Mouse (Mus musculus) testis, adult 2 months (tissue): ENCODE results near the gene Nhlrc1. TPM values are rescaled to one million over a fixed set of nuclear protein-coding genes. Genes with fewer than 3 reads are reported as not detected.

ENCODE experiments used
- H3K27ac ChIP-seq: fragments of 200-500 bp; 2 replicates; pipeline ENCODE4 v1.5.1; 2012; ENCODE audit warnings: low read depth, low read length; ENCODE audit not compliant: control insufficient read depth, insufficient read depth
- H3K27me3 ChIP-seq: fragments of 200-500 bp; 2 replicates; pipeline ENCODE4 v1.6.1; 2012; ENCODE audit warnings: mild to moderate bottlenecking, low read length, moderate library complexity; ENCODE audit not compliant: control insufficient read depth, insufficient read depth
- H3K36me3 ChIP-seq: fragments of 200-500 bp; 2 replicates; pipeline ENCODE4 v1.6.1; 2012; ENCODE audit warnings: mild to moderate bottlenecking, low read length; ENCODE audit not compliant: control insufficient read depth, insufficient read depth
- H3K4me1 ChIP-seq: fragments of 200-500 bp; 2 replicates; pipeline ENCODE4 v1.6.1; 2012; ENCODE audit warnings: low read length; ENCODE audit not compliant: control insufficient read depth, insufficient read depth
- H3K4me3 ChIP-seq: fragments of 200-500 bp; 2 replicates; pipeline ENCODE4 v1.5.1; 2012; ENCODE audit warnings: low read depth, mild to moderate bottlenecking, low read length, moderate library complexity, mixed read lengths; ENCODE audit not compliant: control insufficient read depth
- CTCF ChIP-seq: fragments of 200-500 bp; IDR thresholded peaks from 2 replicates; pipeline ENCODE4 v1.5.1; 2012; ENCODE audit warnings: low read depth, mild to moderate bottlenecking, inconsistent platforms, low read length, moderate library complexity; ENCODE audit not compliant: control insufficient read depth, insufficient read depth, insufficient replicate concordance
- POLR2A ChIP-seq: fragments of 200-500 bp; IDR thresholded peaks from 2 replicates; pipeline ENCODE4 v1.6.1; 2012; ENCODE audit warnings: low read depth, mild to moderate bottlenecking, inconsistent platforms, low read length, moderate library complexity; ENCODE audit not compliant: control insufficient read depth
- polyA plus RNA-seq: library from polyadenylated mRNA; depleted of rRNA; stranded (reverse); fragments of >200 nt; gene quantifications from 2 replicates; pipeline ENCODE4 v1.2.3, GENCODE M21; 2012

The Nhlrc1 gene
- polyA plus RNA-seq, 1 experiment: 0.49 TPM

DNA sequence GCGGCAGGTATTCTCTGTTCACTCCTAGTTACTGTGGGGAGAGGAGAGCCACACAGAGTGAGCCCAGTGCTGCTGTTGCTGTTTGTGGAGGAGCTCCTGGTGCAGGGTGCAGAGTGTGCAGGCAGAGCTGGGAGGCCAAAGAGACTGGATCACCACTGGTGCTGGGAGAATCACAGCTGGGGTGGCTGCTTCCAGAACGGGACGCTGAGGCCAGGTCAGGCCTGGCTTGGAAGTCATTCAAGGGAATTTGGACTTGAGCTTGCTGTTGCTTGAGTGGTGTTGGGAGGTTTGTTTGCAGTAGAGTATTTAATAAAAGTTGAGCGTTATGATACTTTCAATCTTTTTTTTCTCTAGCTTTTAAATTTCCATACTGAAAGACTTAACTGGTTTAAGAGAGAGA lies 33.3 kb upstream of the Nhlrc1 start:
- no peak overlapping the region for H3K4me3 ChIP-seq
- H3K27ac ChIP-seq: no peak overlapping the region
- TF ChIP-seq POLR2A (no peak), CTCF (no peak)
- H3K36me3 ChIP-seq: no peaks in the 10 kb centered on the region
- H3K4me1 ChIP-seq: peaks cover 13% of the 10 kb centered on the region
- no peaks in the 10 kb centered on the region for H3K27me3 ChIP-seq

DNA sequence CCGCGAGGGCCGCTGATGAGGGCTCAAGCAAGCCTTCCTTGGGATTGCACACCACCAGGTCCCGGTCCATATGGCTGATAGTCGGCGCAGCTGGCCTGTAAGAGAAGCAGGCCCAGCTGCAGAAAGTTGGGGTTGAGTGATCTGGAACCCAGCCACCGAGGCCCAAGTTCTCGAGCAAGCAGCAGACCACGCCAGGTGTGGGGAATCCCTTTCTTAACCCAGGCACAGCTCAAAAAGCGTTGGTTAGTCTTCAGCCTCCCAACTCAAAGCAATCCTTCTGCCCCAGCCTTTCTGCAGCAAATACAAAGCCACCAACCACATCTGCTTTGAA lies 29.9 kb upstream of the Nhlrc1 start, which contains the start of gene Tpmt:
Gene Tpmt, minus strand, starts transcription at position 121 of the 331 bp plus-strand sequence.
- peak within 1 kb of the TSS; percentile 91 for H3K4me3 ChIP-seq
- H3K27ac ChIP-seq: no peak within 1 kb of the TSS
- no peaks in the 10 kb centered on the region for H3K36me3 ChIP-seq
- TF ChIP-seq CTCF: no peak
- TF ChIP-seq POLR2A: no peak
- peaks cover 13% of the 10 kb centered on the region for H3K4me1 ChIP-seq
- no peaks in the 10 kb centered on the region for H3K27me3 ChIP-seq

DNA sequence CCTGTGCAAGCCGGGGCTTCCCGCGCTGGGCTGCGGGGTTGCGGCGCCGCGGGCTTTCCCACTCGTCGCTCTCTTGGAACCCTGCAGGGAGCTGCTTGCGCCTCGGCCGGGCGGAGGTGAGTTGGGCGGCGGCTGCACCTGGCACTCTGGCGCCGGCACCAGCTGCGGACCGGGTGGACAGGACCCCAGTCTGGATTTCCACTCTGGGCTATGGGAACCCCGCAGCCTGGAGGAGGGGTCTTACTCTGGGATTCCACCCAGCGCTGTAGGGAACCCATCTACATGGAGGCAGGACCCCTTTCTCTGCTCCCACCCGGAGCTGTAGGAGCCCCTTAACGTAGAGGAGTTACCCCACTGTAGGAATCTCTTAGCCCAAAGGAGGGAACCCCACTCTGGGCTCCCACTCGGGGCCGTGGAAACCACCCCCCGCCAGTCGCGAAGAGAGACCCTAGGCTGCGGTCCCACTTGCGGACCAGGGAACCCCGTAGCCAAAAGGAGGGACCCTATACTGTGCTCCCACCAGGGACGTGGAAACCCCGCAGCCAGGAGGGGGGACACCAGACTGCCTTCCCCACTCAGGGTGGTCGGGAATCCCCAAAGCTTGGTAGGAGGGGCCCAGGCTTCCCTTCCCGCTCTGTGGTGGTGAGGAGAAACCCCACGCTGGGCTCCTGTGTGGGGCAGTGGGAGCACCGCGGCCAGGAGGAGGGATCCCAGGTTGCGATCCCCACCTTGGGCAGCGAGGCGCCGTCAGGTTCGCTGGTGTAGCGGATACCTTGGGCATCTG lies 29.4 kb upstream of the Nhlrc1 start:
- Histone ChIP-seq H3K27ac (no peak overlapping the region), H3K27me3 (no peaks in the 10 kb centered on the region), H3K4me1 (peaks cover 13% of the 10 kb centered on the region), H3K4me3 (peak overlapping the region; percentile 91), H3K36me3 (no peaks in the 10 kb centered on the region)
- TF ChIP-seq CTCF (no peak), POLR2A (no peak)

DNA sequence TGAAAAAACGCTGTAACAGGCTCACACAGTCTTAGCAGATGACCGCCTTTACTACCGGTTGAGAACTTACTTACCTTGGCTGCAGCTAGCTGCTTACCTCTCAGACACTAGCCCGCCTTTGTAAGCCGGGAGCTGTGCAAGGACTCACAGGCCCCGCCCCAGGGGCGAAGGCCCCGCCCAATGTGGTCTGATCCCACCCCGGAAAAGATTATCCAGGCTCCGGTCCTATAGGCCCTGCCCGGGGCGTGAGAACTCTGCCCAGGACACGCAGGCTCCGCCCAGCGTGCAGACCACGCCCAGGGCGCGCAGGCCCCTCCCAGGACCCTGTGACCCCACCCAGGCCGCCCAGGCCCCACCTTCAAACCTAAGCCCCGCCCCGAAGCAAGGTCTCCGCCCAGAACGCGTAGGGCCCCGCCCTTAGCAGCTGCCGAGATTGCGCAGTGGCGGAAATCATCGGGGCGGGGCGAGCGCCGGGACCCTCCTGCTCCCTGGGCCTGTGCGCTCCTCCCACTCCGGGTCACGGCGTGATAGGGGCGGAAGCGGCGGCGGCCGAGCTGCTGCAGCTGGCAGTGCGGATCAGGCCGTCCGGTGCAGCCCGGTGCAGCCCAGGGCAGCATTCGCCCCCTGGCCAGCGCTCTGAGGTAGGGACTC lies 28.5 kb upstream of the Nhlrc1 start, which contains the start of gene Kdm1b:
Gene Kdm1b, plus strand, starts transcription at position 470 of the 651 bp plus-strand sequence.
- Histone ChIP-seq H3K27ac (no peak within 1 kb of the TSS), H3K27me3 (no peaks in the 10 kb centered on the region), H3K4me3 (peak within 1 kb of the TSS; percentile 91), H3K36me3 (no peaks in the 10 kb centered on the region), H3K4me1 (peaks cover 13% of the 10 kb centered on the region)
- TF ChIP-seq CTCF (no peak), POLR2A (peak; percentile 72)

DNA sequence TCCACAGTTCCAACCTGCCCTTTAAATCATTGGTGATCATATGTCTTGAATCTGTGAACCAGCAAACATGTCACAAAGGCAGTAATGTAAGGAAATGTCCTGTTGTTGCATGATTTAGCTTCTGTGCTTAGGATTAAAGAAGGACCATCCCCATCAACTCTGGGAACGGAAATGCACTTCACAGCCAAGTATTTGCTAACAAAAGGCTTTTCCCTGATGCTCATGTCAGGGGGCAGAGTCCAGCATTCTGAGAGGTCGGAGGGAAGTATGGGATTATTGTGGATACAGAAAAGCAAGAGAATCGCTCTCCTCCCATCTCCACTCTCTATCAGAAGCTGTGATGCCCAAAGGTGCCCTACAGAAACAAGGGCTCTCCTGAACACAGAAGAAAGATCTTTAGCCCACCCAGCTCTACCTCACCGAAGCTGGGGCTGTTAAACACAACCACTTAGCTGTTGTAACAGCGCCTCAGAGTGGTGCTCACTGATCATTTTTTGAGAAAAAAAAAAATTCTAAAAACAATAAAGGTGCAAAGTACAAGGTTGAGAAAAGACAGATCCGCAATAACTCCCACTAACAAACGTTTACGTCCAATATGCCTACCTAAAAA lies 27.5 kb upstream of the Nhlrc1 start:
- TF ChIP-seq POLR2A: no peak
- TF ChIP-seq CTCF: no peak
- no peaks in the 10 kb centered on the region for H3K27me3 ChIP-seq
- no peaks in the 10 kb centered on the region for H3K36me3 ChIP-seq
- peaks cover 13% of the 10 kb centered on the region for H3K4me1 ChIP-seq
- no peak overlapping the region; the same call in 1 of the 2 replicates for H3K4me3 ChIP-seq
- peak overlapping the region; percentile 24; the same call in 1 of the 2 replicates for H3K27ac ChIP-seq

DNA sequence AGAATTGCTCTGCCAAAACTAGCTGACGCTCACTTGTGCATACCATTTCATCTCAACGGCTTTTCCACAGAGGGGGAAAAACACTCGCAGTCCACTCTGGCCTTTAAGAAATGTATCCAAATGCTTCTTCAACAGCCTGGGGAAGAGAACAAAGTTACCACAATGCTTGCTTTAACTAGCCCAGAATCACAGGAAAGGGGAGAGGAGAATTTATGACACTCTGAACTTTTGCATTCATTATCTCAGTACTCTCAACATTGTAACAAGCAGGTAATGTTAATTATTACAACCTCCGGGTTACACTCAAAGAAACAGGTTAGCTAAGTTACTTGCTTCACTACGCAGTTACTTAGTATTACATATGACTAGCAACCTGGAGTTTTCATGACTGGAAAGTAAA lies 25.4 kb upstream of the Nhlrc1 start:
- TF ChIP-seq CTCF: no peak
- Histone ChIP-seq H3K27ac (no peak overlapping the region), H3K36me3 (no peaks in the 10 kb centered on the region)

DNA sequence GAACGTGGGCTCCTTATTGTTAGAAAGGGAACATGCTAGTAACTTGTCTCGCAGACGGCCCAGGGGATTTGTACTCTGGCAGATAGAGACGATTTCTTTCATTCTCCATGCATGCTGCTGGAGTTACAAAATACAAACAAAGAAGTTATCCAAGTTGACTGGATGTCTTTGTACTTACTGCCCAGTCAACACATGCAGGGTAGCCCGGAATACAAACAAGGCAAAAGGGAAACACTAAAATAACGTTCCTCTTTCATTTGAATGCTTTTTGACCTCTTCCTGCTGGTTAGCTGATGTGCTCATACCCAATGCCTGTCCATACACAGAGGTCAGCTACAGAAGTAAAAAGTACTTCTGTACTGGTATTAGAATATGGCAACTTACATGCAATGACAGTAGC lies 23.3 kb upstream of the Nhlrc1 start:
- Histone ChIP-seq H3K27ac (no peak overlapping the region), H3K4me3 (no peak overlapping the region), H3K36me3 (no peaks in the 10 kb centered on the region), H3K27me3 (no peaks in the 10 kb centered on the region), H3K4me1 (no peaks in the 10 kb centered on the region)
- TF ChIP-seq POLR2A (no peak), CTCF (no peak)

More for the DNA sequence above, 25.4 kb upstream of the Nhlrc1 start:
- Histone ChIP-seq H3K4me1 (peaks cover 13% of the 10 kb centered on the region), H3K4me3 (no peak overlapping the region), H3K27me3 (no peaks in the 10 kb centered on the region)
